Mouse (Mus musculus): ENCODE data around the gene Ank3.

The Ank3 gene

GRCm38 (mm10) chr10:69946271-69946670 is 547.7 kb downstream of the Ank3 start:
- no peak for DNase-seq

- DNase-seq = no peak
Measured at GRCm38 (mm10) chr10:69947093-69947492, 548.5 kb downstream of the Ank3 start.

DNA sequence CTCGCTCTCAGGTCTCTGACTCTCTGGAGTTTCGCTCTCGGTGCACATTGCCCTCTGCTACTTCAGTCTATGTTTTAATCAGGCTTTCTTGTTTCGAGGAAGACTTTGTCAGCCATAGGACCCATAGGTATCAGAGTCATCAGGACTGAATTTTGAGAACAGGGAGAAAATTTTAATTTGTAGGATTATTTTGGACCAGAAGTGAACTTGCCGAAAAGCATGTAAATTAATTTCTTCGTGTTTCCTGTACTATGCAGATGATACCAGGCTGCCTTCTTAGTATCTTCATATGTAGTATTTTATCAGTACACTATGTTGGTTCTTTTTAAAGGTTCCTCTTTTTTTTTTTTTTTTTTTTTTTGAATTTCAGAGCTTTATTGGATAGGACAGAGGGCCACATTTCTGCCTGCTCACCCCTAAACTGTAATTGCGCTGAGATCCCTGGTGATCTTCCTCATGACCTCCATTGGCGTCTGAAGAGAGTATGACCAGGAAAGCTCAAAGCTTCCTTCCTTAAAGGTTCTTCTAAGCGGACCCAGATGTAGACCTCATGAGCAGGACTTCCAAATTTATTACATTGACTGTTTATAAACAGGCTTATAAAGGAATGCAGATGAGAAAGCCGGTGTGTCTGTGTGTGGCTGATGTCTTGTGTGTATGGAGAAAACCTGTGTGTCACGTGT is 551.8 kb downstream of the Ank3 start:
- no peak for DNase-seq

GRCm38 (mm10) chr10:69950919-69951236 is 552.3 kb downstream of the Ank3 start:
- DNase-seq = no peak

DNA sequence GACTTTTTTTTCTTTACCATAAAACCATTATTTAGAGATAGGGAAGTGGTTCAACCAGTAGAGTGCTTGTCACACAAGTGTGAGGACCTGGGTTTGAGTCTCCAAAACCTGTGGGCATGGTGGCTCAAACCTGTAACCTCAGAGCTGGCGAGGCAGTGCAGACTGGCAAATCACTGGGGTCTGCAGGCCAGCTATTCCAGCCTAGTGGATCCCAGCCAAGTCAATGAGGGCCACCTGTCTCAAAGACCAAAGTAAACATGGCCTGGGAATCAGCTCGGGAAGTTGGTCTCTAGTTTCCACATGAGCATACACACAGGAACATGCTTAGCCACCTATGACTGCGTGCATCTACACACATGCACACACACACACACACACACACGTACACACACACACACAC is 552.9 kb downstream of the Ank3 start:
- DNase-seq = no peak

GRCm38 (mm10) chr10:69952316-69952715 is 553.7 kb downstream of the Ank3 start:
- no peak for DNase-seq

GRCm38 (mm10) chr10:69954657-69955267 is 556.2 kb downstream of the Ank3 start:
- no peak for DNase-seq

DNA sequence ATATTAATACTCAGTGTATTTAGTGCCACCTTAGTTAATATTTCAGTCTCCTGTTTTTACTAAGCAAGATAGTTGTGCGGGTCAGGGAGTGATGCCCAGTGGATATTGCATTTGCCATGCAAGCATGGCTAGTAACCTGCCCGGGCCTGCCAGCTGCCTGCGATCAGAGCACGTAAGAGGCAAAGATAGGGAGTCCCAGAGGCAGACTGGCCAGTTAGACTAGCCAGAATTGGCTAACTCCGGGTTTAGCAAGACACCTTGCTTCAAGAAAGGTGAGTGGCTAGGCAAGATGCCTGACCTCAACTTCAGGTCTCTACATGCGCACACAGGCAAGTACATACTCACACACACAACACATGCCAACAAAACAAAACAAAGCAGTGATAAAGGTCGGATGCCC is 563.7 kb downstream of the Ank3 start:
- DNase-seq = no peak

DNA sequence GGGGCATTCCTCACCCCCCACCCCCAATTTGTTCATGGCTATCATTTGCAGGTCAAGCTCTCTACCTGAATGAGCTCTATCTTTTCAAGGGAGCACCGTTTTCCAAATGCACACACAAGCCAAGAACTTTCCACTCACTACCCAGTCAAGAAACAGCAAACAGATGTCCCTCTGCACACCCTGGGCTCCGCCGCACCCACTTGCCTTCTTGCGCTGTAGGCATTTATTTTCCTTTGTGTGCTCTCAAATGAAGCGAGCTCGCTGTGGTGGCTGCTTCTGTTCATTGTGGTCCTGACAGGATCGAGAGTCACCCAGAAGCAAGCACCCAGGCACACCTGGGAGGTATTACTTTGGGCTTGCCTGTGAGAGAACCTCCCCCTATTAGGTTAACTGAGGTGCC is 564.4 kb downstream of the Ank3 start:
- DNase-seq = no peak

- DNase-seq = peak in 1 of 2 experiments; percentile 12
Measured at GRCm38 (mm10) chr10:69964611-69965010, 566.0 kb downstream of the Ank3 start.

DNA sequence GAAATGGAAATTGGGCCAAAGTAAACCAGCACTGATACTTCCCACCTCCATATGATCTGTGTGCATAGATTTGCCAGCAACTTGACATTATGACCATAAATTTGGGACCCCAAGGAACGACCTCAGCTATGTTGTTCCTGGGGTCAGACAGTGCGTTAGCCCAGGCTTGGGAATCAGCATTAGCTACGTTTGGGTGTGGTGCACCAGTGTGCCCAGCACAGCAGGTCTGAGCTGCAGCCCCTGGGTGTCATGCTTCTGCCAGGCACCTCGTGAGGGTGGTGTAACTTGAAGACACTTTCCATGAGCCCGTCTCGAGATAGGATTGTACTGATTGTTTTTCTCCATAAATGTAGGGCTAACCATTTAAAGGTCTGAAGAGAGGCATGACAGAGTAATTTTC is 566.5 kb downstream of the Ank3 start:
- no peak for DNase-seq

DNA sequence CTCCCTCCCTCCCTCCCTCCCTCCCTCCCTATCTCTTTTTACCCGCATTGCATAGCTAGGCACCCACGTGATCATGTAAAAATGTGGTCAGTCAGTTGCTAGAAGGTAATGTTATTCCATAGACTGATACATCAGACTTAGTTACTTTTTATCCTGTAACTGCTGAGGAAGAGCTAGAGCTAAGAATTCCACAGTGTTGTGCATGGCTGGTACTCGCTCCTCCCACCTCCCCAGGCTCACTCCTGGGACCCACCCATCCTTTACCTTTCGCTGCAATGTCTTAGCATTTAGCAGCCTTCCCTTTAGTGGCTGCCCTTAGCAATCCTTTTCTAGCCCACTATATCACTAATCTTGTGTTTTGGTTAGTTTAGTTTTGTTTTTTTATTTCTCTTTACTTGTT is 569.4 kb downstream of the Ank3 start:
- no peak for DNase-seq

- DNase-seq = no peak
Measured at GRCm38 (mm10) chr10:69979636-69980035, 581.1 kb downstream of the Ank3 start.

DNA sequence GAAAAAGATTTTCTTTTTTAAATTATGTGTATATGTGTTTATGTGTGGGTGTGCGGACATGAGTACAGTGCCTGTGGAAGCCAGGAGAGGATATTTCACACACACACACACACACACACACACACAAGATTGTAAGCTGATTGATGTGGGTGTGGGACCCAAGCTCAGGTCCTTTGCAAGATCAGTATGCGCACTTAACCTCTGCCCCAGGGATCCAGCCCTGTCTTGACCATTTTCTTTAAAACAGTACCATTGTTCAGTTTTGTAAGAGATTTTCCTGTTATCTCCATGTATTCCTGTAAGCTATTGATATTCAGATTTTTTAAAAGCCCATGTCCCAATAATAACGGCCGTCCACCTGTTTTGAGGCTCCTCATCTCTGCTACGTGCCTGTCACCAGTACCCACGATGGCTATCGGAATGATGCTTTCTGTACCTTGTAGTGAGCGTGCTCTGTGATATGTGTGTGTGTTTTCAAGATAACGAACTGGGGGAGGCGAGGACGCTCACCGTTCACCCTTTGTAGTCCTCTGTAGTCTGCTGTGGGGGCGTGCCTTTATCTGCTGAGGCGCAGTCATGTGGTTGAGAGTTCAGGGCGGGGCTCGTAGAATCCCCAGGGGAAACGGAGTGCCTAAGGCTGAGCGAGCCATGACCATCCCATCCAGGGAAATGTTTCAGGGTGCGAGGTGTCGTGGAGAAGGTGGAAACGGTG is 583.0 kb downstream of the Ank3 start:
- no peak for DNase-seq

- no peak for DNase-seq
Measured at GRCm38 (mm10) chr10:69982701-69983100, 584.1 kb downstream of the Ank3 start.

DNA sequence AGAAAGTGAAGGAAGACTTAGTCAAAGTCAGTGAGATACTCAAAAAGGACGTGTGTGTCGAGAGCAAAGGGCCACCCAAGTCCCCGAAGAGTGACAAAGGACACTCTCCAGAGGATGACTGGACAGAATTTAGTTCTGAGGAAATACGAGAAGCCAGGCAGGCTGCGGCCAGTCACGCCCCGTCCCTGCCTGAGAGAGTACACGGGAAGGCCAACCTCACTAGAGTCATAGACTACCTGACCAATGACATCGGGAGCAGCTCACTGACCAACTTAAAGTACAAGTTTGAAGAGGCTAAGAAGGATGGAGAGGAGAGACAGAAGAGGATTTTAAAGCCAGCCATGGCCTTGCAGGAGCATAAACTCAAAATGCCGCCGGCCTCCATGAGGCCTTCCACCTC is 588.9 kb downstream of the Ank3 start:
- no peak for DNase-seq

- no peak for DNase-seq
Measured at GRCm38 (mm10) chr10:69997082-69997481, 598.5 kb downstream of the Ank3 start.

- DNase-seq = no peak
Measured at GRCm38 (mm10) chr10:70004058-70004457, 605.5 kb downstream of the Ank3 start.

- DNase-seq = no peak
Measured at GRCm38 (mm10) chr10:70004831-70005230, 606.3 kb downstream of the Ank3 start.

DNA sequence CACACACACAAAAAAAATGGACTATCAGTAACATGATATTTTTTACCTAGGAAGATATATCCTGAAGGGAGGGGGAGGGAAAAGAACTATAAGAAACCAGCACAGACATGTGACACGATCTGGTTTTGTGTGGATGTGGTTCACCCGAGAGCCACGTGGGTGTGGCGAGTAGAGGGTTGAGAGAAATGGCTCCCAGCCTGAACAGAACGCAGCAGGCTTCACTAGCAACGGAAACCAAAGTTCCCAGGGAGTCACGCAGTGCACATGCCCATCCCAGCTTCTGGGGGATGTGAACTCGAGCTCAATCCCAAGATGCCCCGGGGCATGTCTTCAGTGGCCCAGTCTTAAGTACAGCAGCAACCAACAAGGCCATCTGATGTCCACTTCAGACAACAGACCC is 607.8 kb downstream of the Ank3 start:
- no peak for DNase-seq

DNA sequence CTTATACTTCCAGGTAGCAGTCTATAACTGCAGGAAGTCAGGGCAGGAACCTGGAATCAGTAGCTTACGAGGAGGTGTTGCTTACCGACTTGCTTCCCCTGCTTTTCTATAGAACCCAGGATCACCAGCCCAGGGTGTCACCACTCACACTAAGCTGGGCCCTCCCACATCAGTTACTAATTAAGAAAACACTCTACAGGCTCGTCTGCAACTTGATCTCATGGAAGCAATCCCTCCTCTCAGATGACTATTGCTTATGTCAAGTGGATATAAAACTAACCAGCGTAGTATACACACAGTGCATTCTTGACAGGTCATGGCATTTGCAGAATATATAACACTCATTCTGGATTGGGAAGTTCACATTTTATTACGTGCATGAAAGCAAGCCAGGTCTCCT is 613.2 kb downstream of the Ank3 start:
- no peak for DNase-seq

DNA sequence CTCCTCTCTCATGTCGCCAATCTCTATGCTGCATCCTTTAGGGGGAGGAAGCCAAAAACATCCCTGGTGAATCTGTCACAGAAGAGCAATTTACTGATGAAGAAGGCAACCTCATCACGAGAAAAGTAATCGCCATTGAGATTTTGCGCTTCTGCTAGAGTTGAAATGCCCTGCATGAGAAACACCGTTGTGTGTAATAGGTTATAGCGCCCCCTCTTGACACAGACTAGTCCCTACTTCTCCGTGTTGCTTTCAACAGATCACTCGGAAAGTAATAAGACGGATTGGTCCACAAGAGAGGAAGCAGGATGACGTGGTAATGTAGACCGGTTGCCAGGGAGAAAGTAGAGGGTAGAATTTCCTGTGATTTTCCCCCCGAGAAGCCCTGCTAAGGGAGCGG is 615.4 kb downstream of the Ank3 start:
- DNase-seq = no peak

GRCm38 (mm10) chr10:70015201-70015600 is 616.6 kb downstream of the Ank3 start:
- no peak for DNase-seq

- no peak for DNase-seq
Measured at GRCm38 (mm10) chr10:70018691-70019090, 620.1 kb downstream of the Ank3 start.

- peak; percentile 84 to 85 for DNase-seq
Measured at GRCm38 (mm10) chr10:70021667-70022066, 623.1 kb downstream of the Ank3 start.
